Mouse (Mus musculus) midbrain, embryonic 13.5 days (tissue): ENCODE data around the gene Itch. TPM values are rescaled to one million over a fixed set of nuclear protein-coding genes. Genes with fewer than 3 reads are reported as not detected.

Experiments
- ATAC-seq: fragments of 200-750 bp; cut with Nextera tagmentation; 2 replicates; pipeline ENCODE4 v1.8.0; 2017; ENCODE audit warnings: mild to moderate bottlenecking, moderate TSS enrichment, moderate library complexity
- H3K27ac ChIP-seq: fragments of 300-500 bp; sonication (generic); 2 replicates; pipeline ENCODE4 v1.5.1; 2015; ENCODE audit warnings: inconsistent platforms, mild to moderate bottlenecking, moderate library complexity
- H3K27me3 ChIP-seq: fragments of 300-500 bp; sonication (generic); 2 replicates; pipeline ENCODE4 v1.6.1; 2015; ENCODE audit warnings: mild to moderate bottlenecking, inconsistent platforms
- H3K36me3 ChIP-seq: fragments of 300-500 bp; sonication (generic); 2 replicates; pipeline ENCODE4 v1.6.1; 2015; ENCODE audit warnings: mild to moderate bottlenecking, inconsistent platforms
- H3K4me1 ChIP-seq: fragments of 300-500 bp; sonication (generic); replicated peaks from 2 replicates; pipeline ENCODE4 v1.6.1; 2015; ENCODE audit warnings: inconsistent platforms
- H3K4me2 ChIP-seq: fragments of 300-500 bp; sonication (generic); replicated peaks from 2 replicates; pipeline ENCODE4 v1.6.1; 2015; ENCODE audit warnings: moderate library complexity, mild to moderate bottlenecking, inconsistent platforms
- H3K4me3 ChIP-seq: fragments of 300-500 bp; sonication (generic); replicated peaks from 2 replicates; pipeline ENCODE4 v1.5.1; 2015; ENCODE audit warnings: mild to moderate bottlenecking, inconsistent platforms
- H3K9ac ChIP-seq: fragments of 300-500 bp; sonication (generic); replicated peaks from 2 replicates; pipeline ENCODE4 v1.6.1; 2015; ENCODE audit warnings: mild to moderate bottlenecking, inconsistent platforms
- H3K9me3 ChIP-seq: fragments of 300-500 bp; sonication (generic); 2 replicates; pipeline ENCODE4 v1.6.1; 2016; ENCODE audit warnings: mild to moderate bottlenecking, inconsistent platforms
- WGBS: fragments of 180-500 bp; shearing (Covaris S2); methylation state at CpG from one replicate; pipeline ENCODE4 v1.1.7; 2015; 5-methylcytosine and 5-hydroxymethylcytosine counted together
- polyA plus RNA-seq: library from polyadenylated mRNA; unstranded; fragments of >200 nt; fragmentation: Nextera tagmentation; extraction: Ambion mirVana; gene quantifications from 2 replicates; pipeline ENCODE4 v1.2.1, GENCODE M21; 2015

Itch gene
- polyA plus RNA-seq, 1 experiment from 2014 or later = 57.5 TPM

DNA sequence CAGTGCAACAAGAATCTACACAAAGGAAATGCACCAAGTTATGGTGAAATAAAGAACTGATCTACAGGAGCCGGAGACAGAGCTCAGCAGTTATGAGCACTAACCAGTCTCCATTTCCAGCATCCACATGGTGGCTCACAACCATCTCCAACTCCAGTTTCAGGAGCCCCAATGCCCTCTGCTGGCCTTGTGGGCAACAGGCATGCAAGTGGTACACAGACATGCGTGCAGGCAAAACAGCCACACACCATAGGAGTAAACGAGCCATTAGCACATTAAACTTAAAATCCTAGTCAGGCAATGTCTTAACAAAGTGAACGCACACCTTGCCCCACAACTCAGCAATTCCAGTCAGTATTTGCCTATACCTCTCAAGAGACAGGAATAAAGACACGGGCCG lies 138.6 kb downstream of the Itch start:
- Histone ChIP-seq H3K9me3 (no peaks in the 10 kb centered on the region), H3K27ac (no peak overlapping the region)
- WGBS = 81% methylated on average over 6 of the region's 6 CpGs

DNA sequence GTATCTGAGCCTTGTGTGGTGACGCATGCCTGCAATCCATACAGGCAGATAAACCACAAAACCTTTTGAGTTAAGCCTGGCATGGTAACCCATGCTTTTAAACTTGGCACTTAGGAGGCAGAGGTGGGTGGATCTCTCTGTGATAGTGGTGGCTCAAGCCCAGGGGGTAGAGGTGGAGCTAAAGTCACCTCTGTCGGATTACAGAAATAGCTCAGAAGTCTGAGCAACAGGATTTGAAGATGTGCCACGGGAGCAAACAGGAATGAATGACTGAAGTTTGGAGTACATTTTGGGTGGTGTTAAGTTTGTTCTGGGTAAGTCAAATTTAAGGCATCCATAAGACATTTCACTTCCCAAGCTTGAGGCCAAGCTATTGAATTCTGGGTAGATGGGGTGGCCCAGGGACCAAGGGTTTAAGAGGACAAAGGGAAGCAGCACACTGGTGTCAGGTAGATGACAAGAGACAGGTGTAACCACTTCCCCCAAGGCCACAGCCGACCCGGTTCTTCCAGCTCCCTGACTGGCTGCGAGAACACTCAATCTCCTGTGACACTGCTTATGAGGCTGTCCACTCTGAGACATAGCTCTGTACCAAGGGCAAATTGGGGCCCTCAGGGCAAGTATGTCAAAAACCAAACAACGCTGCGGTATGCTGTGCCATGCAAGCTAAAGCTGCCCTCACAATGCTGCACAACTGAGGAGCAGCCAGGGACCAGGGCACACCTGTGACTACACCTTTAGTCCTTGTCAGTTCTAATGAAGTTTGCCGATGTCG lies 139.3 kb downstream of the Itch start:
- peaks cover 1% of the 10 kb centered on the region for H3K36me3 ChIP-seq
- no peak overlapping the region for H3K4me3 ChIP-seq
- WGBS = 84% methylated on average over 10 of the region's 10 CpGs
- no peaks in the 10 kb centered on the region for H3K27me3 ChIP-seq
- no peak overlapping the region for H3K27ac ChIP-seq
- peaks cover 7% of the 10 kb centered on the region for H3K4me1 ChIP-seq
- H3K9me3 ChIP-seq = no peaks in the 10 kb centered on the region
- H3K4me2 ChIP-seq = no peak overlapping the region
- no peak for ATAC-seq
- H3K9ac ChIP-seq = no peak overlapping the region

More for the DNA sequence above, 138.6 kb downstream of the Itch start:
- Histone ChIP-seq H3K4me1 (peaks cover 1% of the 10 kb centered on the region), H3K9ac (no peak overlapping the region), H3K4me3 (no peak overlapping the region), H3K27me3 (no peaks in the 10 kb centered on the region), H3K36me3 (no peaks in the 10 kb centered on the region), H3K4me2 (no peak overlapping the region)
- ATAC-seq = no peak

DNA sequence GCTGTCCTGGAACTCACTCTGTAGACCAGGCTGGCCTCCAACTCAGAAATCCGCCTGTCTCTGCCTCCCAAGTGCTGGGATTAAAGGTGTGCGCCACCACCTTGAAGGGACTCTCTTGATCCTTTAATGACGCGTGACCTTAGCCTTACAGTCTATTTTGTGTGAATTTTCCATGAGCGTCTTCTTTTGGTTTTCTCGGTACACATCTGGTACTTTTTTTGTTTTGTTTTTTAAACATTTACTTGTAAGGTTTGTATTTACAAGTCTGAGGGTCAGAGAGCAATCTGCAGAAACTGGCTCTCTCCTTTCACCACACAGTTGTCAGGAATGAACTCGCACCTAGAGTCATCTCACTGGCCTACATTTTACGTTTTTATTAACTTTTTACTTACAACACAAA lies 140.3 kb downstream of the Itch start:
- H3K4me1 ChIP-seq = peaks cover 11% of the 10 kb centered on the region
- H3K9ac ChIP-seq = no peak overlapping the region
- WGBS = 85% methylated on average over 8 of the region's 8 CpGs
- H3K36me3 ChIP-seq = peaks cover 11% of the 10 kb centered on the region
- H3K27ac ChIP-seq = no peak overlapping the region
- no peak for ATAC-seq
- no peak overlapping the region for H3K4me2 ChIP-seq
- H3K4me3 ChIP-seq = no peak overlapping the region
- H3K27me3 ChIP-seq = no peaks in the 10 kb centered on the region
- H3K9me3 ChIP-seq = no peaks in the 10 kb centered on the region

DNA sequence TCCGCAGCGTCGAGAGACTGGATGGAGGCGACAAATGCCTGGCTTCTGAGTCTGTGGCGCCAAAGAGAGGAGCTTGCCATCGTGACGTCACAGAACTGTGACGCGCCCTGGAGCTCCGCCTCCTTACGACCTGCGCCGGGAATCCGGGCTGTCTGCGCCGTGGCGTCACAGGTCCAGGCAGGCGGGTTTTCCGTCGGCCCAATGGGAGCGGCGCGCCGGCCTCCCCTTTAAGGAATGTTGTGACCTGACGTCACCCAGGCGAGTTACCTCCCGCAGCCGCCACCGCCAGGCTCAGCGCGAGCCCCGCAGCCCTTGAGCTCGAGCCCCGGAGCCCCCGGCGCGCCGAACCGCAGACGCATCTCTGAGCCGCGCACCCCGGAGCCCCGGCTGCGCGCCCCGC lies 142.9 kb downstream of the Itch start, which contains the start of gene Map1lc3a:
Gene Map1lc3a, plus strand, starts transcription at position 103 of the 400 bp plus-strand sequence.
- peak within 1 kb of the TSS; percentile 80 for H3K27ac ChIP-seq
- ATAC-seq = peak; percentile 91
- H3K36me3 ChIP-seq = peaks cover 18% of the 10 kb centered on the region

More for the DNA sequence above, 142.9 kb downstream of the Itch start, which contains the start of gene Map1lc3a:
- Histone ChIP-seq H3K9ac (peak within 1 kb of the TSS; percentile 93), H3K4me3 (peak within 1 kb of the TSS; percentile 90), H3K4me1 (peaks cover 11% of the 10 kb centered on the region), H3K27me3 (no peaks in the 10 kb centered on the region), H3K9me3 (no peaks in the 10 kb centered on the region), H3K4me2 (peak within 1 kb of the TSS; percentile 80)
- WGBS = 1% methylated on average over 47 of the region's 47 CpGs

Other genes starting within 250 kb of the Itch start
- gene Eif2s2, start 240.6 kb upstream of the Itch start, polyA plus RNA-seq = 84.0 and 88.6 TPM in 2 replicates
- gene Gm14226, start 115.2 kb upstream of the Itch start, polyA plus RNA-seq = 0.12 and 0.18 TPM in 2 replicates
- gene Ahcy, start 59.0 kb upstream of the Itch start, polyA plus RNA-seq = 44.6 and 45.2 TPM in 2 replicates
- 621 and 667 TPM in 2 replicates for gene Dynlrb1, start 103.0 kb downstream of the Itch start, polyA plus RNA-seq
- gene Map1lc3a, start 142.8 kb downstream of the Itch start, polyA plus RNA-seq = 314 and 332 TPM in 2 replicates
- gene Pigu, start 223.9 kb downstream of the Itch start, polyA plus RNA-seq = 51.8 and 54.5 TPM in 2 replicates
- 118 and 131 TPM in 2 replicates for gene Trp53inp2, start 247.6 kb downstream of the Itch start, polyA plus RNA-seq